Mouse (Mus musculus) adrenal gland (tissue): Measurements from ENCODE around the gene Cdc20b.
"Not testable (repeated sequence)": the region's sequence is repeated elsewhere in the genome, so short reads cannot be mapped to it uniquely, and the experiment has no call there.

Experiments used
- intact Hi-C: fragments of 180-260 bp; cut with DNase I; formaldehyde crosslinking; loops from one replicate; pipeline ENCODE4 v1.15.1; 2025
- long read RNA-seq, 2 experiments: library from polyadenylated mRNA; unstranded; transcript quantifications; one replicate each; pipeline ENCODE4 v2.0.0; 2020; ENCODE audit warnings: borderline replicate concordance in 1 of 2; ENCODE audit not compliant: insufficient replicate concordance in 1 of 2

Gene Cdc20b
- long read RNA-seq, experiment 1, result 0 reads
- long read RNA-seq, experiment 2, result 0 reads

DNA sequence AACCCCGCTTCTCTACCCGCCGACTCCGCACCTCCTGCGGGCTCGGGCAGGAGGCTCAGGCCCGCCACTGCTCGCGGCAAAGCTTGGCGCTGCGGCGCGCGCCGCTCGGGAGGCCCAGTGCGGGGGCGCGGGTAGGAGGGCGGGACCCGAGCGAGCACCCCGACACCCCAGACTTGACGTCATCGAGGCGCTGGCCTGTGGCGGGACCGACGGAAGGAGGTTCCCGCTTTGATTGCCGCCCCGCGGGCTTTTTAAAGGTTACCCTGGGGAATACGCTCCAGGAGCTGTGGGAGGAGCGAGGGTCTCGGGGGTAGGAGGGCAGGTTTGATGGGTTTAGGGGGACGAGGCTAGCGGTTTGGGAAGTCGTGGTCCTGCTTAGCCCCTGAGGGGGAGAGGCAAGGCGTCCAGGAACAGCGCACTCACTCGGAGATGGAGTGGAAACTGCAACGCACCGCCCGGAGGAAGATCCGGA, at the start of gene Cdc20b:
TSS of gene Cdc20b (plus strand) at position 162 of the 472 bp plus-strand sequence.
- intact Hi-C loops, result loop anchor here (2.0 to 5.0 kb wide), 2 partner anchors 42 to 363 kb away; partner anchors contain the start of gene Mcidas

DNA sequence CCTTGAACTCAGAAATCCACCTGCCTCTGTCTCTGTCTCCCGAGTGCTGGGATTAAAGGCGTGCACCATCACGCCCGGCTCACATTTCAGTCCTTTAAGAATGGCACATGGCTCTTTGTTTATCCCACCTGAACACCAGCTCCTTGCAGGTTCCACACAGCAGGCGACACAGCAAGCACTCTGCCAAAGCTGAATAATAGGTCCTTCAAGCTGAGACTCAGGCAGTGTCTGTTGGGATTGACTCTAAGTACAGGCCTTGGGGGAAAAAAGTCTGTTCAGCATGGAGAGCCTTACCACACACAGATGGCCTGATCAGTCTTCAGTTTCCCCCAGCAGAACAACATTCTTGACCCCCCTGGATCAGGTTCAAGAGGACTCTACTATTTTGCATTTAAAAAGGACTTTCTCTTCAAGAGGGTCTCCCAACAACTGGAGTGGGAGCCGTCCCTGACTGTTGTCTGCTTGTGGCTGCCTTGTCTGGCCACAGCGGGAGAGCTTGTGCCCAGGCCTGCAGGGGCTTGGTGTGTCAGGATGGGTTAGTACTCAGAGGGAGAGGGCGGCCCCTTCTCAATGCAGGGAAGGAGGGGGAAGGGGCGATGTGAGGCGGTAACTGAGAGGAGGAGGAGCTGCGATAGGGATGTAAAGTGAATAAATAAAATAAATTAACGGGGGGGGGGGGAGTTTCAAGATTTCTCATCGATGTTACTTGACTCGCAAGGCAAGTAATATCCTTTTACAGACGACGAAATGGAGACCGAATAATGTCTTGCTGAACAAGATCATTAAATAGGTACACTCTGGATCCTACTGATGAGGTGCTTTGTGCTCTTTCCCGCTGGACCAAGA, 49.1 kb upstream of the Cdc20b start:
- intact Hi-C loops, result no loop called here

DNA sequence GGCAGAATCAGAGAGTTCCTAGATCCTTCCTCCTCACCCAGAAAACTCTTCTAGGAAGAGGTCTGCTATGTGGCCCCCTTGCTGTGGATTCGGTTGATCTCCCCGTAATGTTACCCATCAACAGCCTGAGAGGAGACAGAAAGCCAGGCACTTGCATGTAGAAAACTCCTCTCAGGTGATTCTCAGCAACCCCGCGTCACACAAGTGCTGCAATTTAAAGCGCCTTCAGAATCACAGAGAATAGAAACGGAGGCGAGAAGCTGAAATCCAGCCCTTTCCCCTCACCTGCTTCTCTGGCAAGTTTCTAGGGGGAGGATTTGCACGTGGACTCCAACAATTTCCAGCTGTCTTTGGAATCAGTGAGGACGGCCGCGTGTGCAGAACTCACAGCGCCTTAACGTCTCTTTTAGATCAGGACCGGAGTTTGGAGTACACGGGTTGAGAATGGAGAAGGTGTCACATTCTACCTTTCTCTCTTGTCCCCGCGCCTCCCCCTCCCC, 48.4 kb upstream of the Cdc20b start:
- intact Hi-C loops, result no loop called here

DNA sequence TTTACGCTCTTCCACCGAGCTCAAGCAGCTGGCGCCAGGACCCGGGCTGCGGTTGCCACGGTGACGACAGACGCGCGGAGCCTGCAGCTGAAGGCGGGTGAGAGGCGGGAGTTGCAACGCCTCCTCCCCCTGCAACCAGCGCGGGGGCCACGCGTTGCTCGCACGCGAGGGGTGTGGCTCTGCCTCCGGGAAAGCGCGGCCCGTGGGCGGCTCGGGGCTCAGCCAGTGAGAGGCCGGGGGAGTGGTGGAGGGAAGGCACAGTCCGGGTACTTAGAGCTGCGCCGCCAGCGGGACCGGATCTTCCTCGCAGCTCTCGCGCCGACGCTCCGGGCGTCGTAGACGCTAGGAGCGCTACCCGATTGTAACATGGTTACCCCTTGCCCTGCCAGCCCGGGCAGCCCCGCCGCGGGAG, 47.4 kb upstream of the Cdc20b start, which contains the start of gene Ccno:
TSS of gene Ccno (plus strand) at position 271 of the 412 bp plus-strand sequence.
- intact Hi-C loops, result no loop called here

DNA sequence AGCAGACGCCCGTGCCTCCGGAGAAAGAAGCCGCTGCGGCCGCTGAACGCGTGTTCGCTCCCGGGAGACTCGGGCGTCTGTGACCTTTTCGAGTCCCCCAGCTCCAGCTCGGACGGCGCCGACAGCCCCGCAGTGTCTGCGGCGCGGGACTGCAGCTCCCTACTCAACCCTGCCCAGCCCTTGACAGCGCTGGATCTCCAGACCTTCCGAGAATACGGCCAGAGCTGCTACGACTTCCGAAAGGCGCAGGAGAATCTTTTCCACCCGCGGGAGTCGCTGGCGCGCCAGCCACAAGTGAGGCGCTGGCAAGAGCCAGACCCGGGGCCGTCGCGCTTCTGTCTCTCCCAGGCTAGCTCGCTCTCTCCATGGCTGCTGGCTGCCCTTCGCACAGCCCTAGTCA, 46.9 kb upstream of the Cdc20b start:
- intact Hi-C loops, result no loop called here

DNA sequence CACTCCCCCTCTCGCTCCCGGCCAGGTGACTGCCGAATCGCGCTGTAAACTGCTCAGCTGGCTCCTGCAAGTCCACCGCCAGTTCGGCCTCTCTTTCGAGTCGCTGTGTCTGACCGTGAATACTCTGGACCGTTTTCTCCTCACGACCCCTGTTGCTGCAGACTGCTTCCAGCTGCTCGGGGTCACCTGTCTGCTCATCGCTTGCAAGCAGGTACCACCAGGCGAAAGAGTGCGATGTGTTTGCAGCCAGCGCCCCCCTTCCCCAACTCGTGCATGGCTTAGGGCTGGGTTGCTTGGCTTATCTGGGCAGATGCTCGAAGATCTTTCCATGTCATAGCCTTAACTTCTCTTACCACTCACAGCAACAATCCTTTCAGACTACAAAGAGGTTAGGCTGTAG, 46.0 kb upstream of the Cdc20b start:
- intact Hi-C loops, result no loop called here

DNA sequence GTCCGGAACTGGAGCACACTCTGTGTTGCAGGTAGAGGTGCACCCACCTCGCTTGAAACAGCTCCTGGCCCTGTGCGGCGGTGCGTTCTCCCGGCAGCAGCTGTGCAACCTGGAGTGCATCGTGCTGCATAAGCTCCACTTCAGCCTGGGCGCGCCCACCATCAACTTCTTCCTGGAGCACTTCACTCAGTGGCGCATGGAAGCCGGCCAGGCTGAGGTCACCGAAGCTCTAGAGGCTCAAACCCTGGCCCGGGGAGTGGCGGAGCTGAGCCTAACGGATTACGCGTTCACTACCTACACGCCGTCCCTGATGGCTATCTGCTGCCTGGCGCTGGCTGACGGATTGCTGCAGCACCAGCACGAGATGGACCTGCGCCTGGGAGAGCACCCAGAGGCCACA, 45.4 kb upstream of the Cdc20b start:
- intact Hi-C loops, result no loop called here

DNA sequence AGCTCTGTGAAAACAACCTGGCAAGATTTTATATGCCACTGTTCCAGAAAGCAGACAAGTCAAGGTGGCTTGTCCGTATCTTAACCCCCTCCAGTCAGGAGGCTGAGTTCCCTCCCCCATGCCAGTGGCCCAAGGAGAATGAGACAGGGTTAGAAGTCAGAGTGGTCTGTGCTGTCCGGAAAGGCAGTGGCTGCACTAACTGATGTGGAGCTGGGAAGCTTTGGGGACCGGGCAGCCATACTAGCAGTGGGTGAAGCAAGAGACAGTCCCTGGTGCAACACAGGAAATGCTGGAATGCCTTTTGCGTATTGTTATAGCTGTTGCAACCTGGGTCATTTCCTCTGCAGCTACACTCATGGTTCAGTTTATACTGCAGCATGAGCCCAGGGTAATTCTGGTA, 44.6 kb upstream of the Cdc20b start:
- intact Hi-C loops, result no loop called here

DNA sequence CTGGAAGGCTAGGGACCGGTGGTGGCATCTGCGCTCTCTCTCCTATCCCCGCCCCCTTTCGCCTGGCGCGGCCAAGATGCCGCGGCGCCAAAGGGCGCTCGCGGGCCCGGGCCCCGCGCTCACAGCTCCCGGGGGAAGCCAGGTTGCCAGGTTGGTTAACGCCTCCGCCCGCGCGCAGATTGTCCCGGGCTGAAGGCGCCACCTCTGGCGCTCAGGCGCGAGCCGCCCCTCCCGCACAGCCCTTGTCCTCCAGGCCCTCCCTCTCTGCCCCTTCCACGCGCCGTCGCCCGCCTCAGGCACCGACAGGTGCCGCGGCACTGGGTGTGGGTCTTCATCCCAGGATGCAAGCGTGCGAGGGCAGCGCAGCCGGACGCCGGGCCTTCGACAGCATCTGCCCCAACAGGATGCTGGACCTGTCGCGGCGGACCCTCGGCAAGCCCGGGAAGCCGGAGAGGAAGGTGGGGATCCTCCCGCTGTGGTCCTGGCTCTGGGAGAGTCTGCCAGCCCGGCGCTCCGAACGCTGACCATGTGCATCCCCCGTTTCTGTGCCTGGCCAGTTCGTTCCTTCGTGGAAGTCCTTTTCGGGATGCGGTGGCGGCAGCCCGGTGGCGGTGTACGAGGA, 41.3 kb upstream of the Cdc20b start, which contains the start of gene Mcidas:
TSS of gene Mcidas (plus strand) at position 315 of the 622 bp plus-strand sequence.
- intact Hi-C loops, result loop anchor here (2.0 kb wide), 1 partner anchor 41 kb away; the partner anchor contains the start of gene Cdc20b

DNA sequence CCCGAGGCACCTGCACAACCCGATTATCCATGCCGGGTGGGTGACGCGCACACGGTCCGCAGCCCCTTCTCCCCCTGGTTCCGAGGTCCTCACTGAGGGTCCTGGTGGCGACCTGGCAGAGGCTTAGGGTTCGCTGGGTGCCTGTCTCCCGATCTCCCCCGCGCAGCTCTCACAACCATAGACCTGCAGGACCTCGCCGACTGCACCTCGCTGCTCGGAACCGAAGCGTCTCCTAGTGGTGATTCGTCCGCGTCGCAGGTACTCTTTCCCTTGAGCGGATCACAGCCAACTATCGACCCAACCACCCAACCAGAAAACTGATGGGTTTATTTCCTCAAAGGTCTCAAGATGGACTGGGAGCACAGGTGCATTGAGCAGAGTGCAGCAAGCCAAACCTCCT, 40.7 kb upstream of the Cdc20b start:
- intact Hi-C loops, result no loop called here

DNA sequence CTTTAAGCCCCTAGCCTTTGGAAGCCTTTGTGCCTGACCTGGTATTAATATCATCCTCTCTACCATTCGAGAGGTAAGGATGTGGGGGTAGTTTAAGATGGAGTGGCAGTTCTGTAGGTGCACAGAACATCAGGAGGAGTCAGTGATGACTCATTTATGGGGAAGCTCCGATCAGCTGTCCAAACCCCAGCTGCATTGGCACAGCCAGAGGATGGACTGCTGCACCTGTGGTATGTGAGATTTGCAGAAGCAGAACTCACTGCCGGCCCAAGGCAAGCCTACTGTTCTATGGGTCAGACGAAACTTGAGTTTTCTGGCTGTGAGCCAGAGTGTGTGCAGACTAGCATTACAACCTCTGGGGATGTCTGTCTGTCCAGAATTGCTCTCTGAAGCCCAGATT, 38.5 kb upstream of the Cdc20b start:
- intact Hi-C loops, result no loop called here

DNA sequence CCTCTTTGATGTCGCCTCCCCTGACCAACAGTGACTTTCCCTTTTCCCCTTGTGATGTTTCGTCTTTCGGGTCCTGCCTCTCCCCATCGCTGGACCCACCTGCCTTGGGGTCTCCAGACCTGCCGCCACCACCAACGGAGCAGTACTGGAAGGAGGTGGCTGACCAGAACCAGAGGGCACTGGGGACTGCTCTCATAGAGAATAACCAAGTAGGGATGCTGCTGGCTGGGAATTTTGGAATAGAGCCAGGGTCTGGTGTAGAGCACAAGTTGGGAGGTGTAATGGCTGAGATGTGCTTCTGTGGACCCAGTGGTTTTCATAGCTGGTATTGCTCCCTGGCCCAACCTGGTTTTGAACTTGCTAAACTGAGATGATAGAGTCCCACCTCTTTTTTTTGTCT, 37.5 kb upstream of the Cdc20b start:
- intact Hi-C loops, result no loop called here

DNA sequence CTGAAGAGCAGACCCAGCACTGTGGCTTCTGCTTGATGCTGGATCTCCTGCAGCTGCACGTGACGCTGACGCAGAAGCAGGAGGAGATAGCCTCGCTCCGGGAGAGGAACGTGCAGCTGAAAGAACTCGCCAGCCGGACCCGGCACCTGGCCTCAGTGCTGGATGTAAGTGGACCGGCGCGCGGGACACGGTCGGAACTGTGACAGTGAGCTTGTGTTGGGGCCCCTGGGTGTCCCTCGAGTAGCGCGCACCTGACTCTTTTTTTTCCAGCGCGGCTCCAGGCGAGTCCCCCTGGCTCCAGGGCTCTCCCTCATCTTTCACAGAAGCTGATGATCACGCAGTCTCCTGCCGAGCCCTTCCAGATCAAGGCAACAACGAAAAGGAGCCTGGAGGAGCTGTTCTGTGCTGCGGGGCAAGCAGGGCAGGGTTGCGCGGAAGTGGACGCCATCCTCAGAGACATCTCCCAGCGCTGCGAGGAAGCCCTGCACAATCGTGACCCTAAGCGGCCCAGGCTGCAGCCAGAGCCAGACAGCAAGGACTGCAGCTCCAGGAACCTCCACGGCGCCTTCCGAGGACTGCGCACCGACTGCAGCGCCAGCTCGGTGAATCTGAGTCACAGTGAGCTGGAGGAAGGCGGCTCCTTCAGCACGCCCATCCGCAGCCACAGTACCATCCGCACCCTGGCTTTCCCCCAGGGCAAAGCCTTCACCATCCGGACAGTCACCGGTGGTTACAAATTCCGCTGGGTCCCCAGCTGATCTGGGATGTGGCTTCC, 36.3 kb upstream of the Cdc20b start:
- intact Hi-C loops, result no loop called here

DNA sequence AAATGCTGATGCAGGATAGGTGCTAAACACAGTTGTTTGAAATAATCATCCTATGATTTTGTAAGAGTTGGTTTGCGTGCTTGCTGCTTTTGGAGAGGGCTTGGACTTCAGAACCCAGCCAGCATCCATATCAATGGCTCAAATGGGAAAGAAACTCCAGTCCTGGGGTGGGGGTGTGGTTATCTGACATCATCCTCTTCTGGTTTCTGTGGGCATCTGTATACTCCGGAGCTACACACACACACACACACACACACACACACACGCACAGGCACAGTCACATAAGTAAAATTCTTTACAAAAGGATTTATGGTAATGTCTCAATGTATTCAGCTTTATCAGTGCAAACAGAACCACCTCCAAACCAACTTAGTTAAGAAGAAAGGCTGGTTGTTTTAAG, 34.8 kb upstream of the Cdc20b start:
- intact Hi-C loops, result no loop called here

DNA sequence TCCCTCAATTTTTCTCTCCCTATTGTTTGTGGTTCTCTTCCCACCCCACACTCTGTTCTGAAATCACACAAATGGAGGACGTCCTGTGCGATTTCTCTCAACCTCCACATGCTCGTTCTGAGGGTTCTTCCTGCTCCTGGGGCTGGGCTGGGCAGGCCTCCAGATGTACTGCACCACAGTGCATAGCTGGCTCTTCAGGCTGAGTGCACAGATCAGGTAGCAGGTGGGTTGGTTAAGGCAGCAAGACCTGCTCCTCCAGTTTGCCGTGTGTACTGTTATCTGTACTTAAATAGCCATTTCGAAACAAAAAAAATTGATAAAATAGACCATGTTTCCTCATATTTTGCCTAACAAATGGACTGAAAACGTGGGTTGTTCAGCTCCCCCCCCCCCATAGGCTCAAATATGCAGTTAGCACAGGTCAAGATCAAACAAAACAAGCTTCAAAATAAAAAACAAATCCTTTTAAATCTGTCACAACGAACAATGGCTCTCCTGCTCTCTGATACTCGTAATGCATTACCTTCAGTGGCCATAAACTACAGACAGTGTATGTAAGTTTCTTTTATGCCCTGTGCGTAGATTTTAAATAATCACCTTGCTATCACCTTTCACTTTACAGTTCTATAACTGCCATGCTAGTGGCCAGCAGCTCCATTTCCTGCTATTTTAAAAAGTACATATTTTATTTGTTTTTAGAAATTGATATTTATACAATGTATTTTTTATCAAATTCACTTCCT, 34.2 kb upstream of the Cdc20b start:
- intact Hi-C loops, result no loop called here

DNA sequence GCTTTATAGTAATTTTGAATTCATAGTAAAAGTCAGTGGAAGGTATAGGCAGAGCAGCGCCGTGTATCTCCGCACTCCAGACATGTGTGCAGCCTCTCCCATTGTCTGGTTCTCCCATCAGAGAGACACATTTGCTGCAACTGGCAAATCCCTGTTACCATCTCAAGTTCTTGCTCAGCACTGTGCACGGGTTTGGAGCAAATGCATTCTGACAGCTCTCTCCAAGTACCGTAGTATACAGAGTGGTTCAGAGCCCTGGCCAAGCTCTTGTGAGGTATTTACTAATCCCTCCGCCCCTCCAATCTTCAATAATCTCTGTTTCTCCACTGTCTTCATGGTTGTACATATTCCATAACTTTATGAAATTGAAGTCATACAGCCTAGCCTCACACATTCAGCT, 22.2 kb upstream of the Cdc20b start:
- intact Hi-C loops, result no loop called here

DNA sequence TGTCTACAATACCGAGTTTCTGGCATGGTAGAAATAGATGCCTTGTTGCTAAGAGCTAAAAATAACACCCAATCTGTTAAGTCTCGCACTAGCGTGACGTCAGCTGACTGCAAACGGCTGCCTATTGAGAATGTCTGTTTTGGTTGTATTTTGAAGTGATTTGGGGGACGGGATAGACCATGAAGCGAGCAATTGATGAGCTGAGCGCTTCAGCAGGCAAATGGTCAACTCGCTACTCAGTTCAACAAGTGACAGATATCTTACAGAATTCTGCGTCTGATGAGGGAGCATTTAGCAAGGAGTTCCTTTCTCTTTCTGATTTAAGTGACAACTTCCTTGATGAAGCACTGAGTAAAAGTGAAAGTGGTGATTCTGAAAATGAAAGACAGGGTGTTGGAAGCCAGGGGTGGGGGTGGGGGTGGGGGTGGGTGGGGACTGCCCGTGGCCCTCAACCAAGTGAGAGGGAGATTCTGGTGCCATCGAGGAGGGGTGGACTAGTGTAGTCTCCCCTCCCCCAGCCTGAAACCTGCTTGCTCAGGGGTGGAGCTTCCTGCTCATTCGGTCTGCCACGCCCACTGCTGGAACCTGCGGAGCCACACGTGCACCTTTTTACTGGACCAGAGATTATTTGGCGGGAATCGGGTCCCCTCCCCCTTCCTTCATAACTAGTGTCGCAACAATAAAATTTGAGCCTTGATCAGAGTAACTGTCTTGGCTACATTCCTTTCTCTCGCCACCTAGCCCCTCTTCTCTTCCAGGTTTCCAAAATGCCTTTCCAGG, 21.5 kb upstream of the Cdc20b start:
- intact Hi-C loops, result not testable (repeated sequence)

DNA sequence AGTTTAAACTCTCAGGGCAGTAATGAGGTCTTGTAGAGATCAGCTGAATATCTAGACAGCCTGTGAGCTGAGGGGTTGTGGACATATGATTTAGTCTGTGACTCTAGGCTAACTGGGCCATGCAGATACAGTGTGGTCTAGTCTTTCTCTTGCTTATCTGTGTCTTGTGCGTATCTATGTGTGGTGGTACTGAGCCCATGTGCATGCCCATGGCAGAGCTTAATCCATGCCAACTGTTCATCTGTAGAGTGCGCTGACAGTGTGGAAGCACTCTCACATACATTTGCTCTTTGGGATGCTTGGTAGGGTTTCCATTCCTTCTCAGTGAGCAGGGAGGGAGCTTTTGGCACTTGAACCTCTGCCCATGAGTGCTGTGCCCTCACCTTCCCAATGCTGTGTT, 13.4 kb upstream of the Cdc20b start:
- intact Hi-C loops, result no loop called here

DNA sequence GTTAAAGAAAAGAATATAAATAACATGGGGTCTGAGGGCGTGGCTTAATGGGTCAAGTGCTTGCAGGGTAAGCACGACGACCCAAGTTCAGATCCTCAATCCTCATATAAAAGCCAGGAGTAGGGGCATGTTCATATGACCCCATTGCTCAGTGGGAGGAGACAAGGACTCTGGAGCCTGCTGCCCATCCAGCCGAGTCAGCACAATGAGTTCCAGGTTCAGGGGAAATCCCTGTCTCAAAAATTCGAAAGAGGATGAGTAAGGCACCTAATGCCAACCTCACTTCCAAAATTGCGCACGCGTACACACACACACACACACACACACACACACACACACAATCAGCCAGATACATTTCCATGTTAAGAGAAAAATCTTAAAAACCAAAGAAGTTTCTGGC, 12.4 kb upstream of the Cdc20b start:
- intact Hi-C loops, result no loop called here
